Mouse (Mus musculus): ENCODE data around the gene Acnat2. TPM values are rescaled to one million over a fixed set of nuclear protein-coding genes. Genes with fewer than 3 reads are reported as not detected.
"Not testable (repeated sequence)": the region's sequence is repeated elsewhere in the genome, so short reads cannot be mapped to it uniquely, and the experiment has no call there.

Acnat2 gene
- total RNA-seq (2014; rRNA removed) = not detected in 2 replicates
- polyA plus RNA-seq (2015; fragmentation: Nextera tagmentation; extraction: Ambion mirVana) = not detected in 2 replicates

DNA sequence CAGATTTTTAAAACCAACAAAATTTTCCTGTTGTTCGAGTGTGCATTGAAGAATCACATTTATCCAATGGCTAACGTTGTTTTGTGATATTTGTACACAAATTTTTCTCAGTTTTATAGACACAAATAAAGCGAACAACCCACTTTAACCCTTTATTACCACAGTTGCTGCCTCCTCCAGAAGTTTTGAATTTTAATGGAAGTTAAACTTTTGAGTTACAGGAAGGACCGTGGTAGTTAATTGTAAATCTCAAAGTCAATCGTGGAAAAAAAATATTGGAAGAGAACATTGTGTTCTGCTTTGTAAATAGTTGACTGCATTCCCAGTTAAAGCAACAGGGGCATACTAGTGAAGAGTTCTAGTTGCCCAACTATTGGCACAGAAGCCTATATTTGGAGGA is at the start of gene Acnat2:
TSS of gene Acnat2 (minus strand) at position 195 of the 400 bp plus-strand sequence.
- not testable (repeated sequence) for H3K9me3 ChIP-seq (ENCODE audit: low read length); H3K27ac ChIP-seq (ENCODE audit: low read depth, low read length); DNase-seq; ATAC-seq; H3K36me3 ChIP-seq (ENCODE audit: insufficient read depth); H3K9ac ChIP-seq; H3K4me3 ChIP-seq (ENCODE audit: low read depth, low read length); H3K4me1 ChIP-seq (ENCODE audit: insufficient read depth); H3K27me3 ChIP-seq (ENCODE audit: insufficient read depth, low read length); H3K4me2 ChIP-seq (ENCODE audit: low read depth)
- 90% methylated on average over 5 of the region's 5 CpGs for WGBS

DNA sequence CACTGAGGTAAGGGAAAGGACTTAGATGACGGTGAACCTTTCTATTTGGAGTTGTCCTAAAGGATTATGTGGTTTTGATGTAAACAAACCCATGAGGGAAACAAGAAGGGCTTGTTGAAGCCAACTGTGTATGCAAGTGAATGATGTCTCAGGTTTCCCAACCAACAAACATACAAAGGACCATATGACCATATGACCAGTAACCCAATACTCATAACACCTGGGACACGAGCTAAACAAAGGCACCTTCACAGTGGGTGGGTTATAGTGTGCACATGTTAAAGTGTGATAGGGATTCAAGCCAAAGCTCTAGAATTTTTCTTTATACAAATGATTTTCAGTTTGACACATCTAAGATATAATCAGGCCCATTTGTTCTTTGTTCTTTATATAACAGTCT is 48.2 kb upstream of the Acnat2 start:
- TF ChIP-seq CTCF (IDR thresholded peaks at IDR 0.05; ENCODE audit: low read depth) = no peak
- Histone ChIP-seq H3K9me3 (ENCODE audit: low read length) (no peaks in the 10 kb centered on the region), H3K36me3 (ENCODE audit: insufficient read depth) (no peaks in the 10 kb centered on the region), H3K27me3 (ENCODE audit: insufficient read depth, low read length) (no peaks in the 10 kb centered on the region), H3K4me2 (ENCODE audit: low read depth) (no peak overlapping the region), H3K9ac (no peak overlapping the region), H3K27ac (ENCODE audit: low read depth, low read length) (no peak overlapping the region), H3K4me1 (ENCODE audit: insufficient read depth) (no peaks in the 10 kb centered on the region), H3K4me3 (ENCODE audit: low read depth, low read length) (no peak overlapping the region)
- DNase-seq (no peak), ATAC-seq (no peak)
- WGBS = 68% methylated on average over 2 of the region's 2 CpGs

DNA sequence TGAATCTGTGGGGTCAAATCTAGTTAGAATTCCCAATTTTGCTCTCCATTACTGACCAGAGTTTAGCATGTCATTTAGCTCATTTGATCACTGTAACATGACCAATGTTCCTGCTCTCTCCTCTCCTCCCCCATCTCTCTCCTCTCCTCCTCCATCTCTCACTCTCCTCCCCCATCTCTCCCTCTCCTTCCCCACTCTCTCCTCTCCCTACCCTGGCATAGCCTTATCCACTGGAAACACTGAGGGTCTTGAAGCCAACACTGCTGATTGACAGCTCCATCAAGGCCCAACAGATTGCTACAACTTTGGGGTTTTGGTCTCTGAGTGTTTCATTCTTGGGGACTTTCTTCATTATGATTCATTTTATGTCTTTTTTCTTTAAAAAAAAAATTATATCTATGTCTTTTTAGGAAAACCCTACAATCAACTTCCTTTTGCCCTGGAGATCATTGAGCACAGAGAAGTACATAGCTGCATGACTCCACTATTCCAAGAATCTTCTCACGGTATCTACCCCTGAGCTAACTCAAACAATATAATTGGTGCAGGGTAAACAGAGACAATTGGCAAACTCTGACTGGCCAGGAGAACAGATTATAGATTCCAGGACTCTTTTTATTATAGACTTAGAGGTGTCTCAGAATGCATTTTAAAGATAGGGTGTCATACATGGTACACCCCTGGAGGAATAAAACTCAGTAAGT is 44.0 kb upstream of the Acnat2 start:
- Histone ChIP-seq H3K36me3 (ENCODE audit: insufficient read depth) (no peaks in the 10 kb centered on the region), H3K9me3 (ENCODE audit: low read length) (no peaks in the 10 kb centered on the region), H3K4me3 (ENCODE audit: low read depth, low read length) (no peak overlapping the region), H3K4me2 (ENCODE audit: low read depth) (no peak overlapping the region), H3K27me3 (ENCODE audit: insufficient read depth, low read length) (no peaks in the 10 kb centered on the region), H3K4me1 (ENCODE audit: insufficient read depth) (no peaks in the 10 kb centered on the region), H3K9ac (no peak overlapping the region), H3K27ac (ENCODE audit: low read depth, low read length) (no peak overlapping the region)
- no peak for ATAC-seq
- 78% methylated on average over 1 of the region's 1 CpGs for WGBS
- DNase-seq = no peak
- no peak for TF ChIP-seq CTCF (IDR thresholded peaks at IDR 0.05; ENCODE audit: low read depth)

DNA sequence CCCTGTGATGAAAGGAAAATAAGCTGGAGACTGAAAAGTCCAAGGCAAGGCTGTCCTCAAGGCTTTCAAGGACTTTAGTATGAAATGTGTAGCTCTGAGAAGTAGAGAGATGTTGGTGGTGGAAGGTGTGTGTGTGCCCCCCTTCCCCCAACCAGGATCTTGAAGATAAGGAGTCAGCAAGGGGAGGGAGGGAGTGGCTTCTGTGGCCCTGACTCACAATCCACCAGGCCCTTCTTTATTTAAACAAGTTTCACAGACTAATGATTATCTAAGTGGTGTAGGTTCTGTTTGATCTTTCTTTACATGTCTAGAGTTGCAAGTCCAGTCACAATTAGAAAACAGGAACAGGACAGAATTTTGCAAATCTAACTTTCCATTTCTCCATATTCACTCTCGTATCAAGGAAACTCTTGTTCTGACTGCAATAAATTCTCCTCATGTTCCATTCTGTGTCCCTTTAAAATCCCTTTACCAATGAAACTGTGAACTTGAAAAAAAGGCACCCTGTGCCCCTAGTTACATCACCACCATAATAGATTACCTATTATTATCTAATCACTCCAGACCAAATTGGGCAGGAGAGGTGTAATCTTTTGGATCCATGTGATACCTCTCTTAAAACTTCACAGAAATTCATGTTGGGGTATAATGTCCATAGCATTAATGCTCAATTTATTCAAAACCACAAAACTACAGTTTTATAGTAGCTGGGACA is 43.3 kb upstream of the Acnat2 start:
- no CpG with 5 or more reads among the region's 1 CpGs for WGBS
- not testable (repeated sequence) for H3K9ac ChIP-seq; H3K27ac ChIP-seq (ENCODE audit: low read depth, low read length); H3K27me3 ChIP-seq (ENCODE audit: insufficient read depth, low read length); H3K9me3 ChIP-seq (ENCODE audit: low read length); ATAC-seq; H3K4me3 ChIP-seq (ENCODE audit: low read depth, low read length); H3K36me3 ChIP-seq (ENCODE audit: insufficient read depth); DNase-seq; H3K4me2 ChIP-seq (ENCODE audit: low read depth); H3K4me1 ChIP-seq (ENCODE audit: insufficient read depth)

DNA sequence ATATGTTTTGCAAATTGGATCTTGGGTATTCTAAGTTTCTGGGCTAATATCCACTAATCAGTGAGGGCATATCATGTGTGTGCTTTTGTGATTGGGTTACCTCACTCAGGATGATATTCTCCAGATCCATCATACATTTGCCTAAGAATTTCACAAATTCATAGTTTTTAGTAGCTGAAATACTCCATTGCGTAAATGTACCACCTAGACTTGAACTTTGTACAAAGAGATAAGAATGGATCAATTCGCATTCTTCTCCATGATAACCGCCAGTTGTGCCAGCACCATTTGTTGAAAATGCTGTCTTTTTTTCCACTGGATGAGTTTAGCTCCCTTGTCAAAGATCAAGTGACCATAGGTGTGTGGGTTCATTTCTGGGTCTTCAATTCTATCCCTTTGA is 29.0 kb upstream of the Acnat2 start:
- not testable (repeated sequence) for H3K27me3 ChIP-seq (ENCODE audit: insufficient read depth, low read length); H3K36me3 ChIP-seq (ENCODE audit: insufficient read depth); ATAC-seq; H3K4me2 ChIP-seq (ENCODE audit: low read depth); H3K4me1 ChIP-seq (ENCODE audit: insufficient read depth); H3K27ac ChIP-seq (ENCODE audit: low read depth, low read length); H3K9ac ChIP-seq; DNase-seq; H3K9me3 ChIP-seq (ENCODE audit: low read length); H3K4me3 ChIP-seq (ENCODE audit: low read depth, low read length)
- 97% methylated on average over 3 of the region's 3 CpGs for WGBS

DNA sequence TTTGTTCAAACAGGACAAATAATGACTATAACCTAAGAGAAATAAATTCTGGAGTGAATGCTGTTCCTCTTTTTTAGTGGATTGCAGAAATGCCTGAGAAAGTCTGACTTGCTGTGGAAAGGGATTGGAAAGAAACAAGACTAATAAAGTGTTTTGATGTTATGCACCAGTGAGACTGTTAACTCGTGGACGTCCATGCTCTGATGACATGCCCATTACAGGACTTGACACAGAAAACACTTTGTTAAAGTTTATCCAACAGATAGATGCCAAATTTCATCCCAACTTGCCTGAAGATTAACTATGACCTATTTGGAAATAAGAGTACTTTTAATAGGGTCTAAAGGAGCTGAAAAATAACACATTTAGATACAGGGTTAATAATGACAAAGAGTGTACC is 2.2 kb upstream of the Acnat2 start:
- not testable (repeated sequence) for H3K27ac ChIP-seq (ENCODE audit: low read depth, low read length); H3K36me3 ChIP-seq (ENCODE audit: insufficient read depth); H3K27me3 ChIP-seq (ENCODE audit: insufficient read depth, low read length); H3K4me3 ChIP-seq (ENCODE audit: low read depth, low read length); H3K9ac ChIP-seq; ATAC-seq; DNase-seq; H3K4me1 ChIP-seq (ENCODE audit: insufficient read depth); H3K9me3 ChIP-seq (ENCODE audit: low read length); H3K4me2 ChIP-seq (ENCODE audit: low read depth)
- WGBS = 78% methylated on average over 2 of the region's 2 CpGs

DNA sequence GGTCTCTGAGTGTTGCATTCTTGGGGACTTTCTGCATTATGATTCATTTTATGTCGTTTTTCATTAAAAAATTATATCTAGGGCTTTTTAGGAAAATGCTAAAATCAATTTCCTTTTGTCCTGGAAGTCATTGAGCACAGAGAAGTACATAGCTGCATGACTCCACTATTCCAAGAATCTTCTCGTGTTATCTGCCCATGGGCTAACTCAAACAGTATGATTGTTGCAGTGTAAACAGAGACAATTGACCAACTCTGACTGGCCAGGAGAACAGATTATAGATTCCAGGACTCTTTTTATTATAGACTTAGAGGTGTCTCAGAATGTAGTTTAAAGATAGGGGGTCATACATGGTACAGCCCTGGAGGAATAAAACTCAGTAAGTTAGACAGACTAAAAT is 21.1 kb downstream of the Acnat2 start:
- Histone ChIP-seq H3K9me3 (ENCODE audit: low read length) (no peaks in the 10 kb centered on the region), H3K4me3 (ENCODE audit: low read depth, low read length) (no peak overlapping the region), H3K4me2 (ENCODE audit: low read depth) (no peak overlapping the region), H3K9ac (no peak overlapping the region), H3K4me1 (ENCODE audit: insufficient read depth) (no peaks in the 10 kb centered on the region), H3K36me3 (ENCODE audit: insufficient read depth) (no peaks in the 10 kb centered on the region), H3K27me3 (ENCODE audit: insufficient read depth, low read length) (no peaks in the 10 kb centered on the region), H3K27ac (ENCODE audit: low read depth, low read length) (no peak overlapping the region)
- ATAC-seq (no peak), DNase-seq (no peak)
- 49% methylated on average over 2 of the region's 2 CpGs for WGBS
- no peak for TF ChIP-seq CTCF (IDR thresholded peaks at IDR 0.05; ENCODE audit: low read depth)

DNA sequence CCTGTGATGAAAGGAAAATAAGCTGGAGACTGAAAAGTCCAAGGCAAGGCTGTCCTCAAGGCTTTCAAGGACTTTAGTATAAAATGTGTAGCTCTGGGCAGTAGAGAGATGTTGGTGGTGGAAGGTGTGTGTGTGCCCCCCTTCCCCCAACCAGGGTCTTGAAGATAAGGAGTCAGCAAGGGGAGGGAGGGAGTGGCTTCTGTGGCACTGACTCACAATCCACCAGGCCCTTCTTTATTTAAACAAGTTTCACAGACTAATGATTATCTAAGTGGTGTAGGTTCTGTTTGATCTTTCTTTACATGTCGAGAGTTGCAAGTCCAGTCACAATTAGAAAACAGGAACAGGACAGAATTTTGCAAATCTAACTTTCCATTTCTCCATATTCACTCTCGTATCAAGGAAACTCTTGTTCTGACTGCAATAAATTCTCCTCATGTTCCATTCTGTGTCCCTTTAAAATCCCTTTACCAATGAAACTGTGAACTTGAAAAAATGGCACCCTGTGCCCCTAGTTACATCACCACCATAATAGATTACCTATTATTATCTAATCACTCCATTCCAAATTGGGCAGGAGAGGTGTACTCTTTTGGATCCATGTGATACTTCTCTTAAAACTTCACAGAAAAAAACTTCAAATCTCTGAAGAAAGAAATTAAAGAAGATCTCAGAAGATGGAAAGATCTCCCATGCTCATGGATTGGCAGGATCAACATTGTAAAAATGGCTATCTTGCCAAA is 24.2 kb downstream of the Acnat2 start:
- ATAC-seq; H3K9ac ChIP-seq; H3K4me3 ChIP-seq (ENCODE audit: low read depth, low read length); H3K9me3 ChIP-seq (ENCODE audit: low read length); DNase-seq; H3K36me3 ChIP-seq (ENCODE audit: insufficient read depth); H3K4me1 ChIP-seq (ENCODE audit: insufficient read depth); H3K4me2 ChIP-seq (ENCODE audit: low read depth); H3K27me3 ChIP-seq (ENCODE audit: insufficient read depth, low read length); H3K27ac ChIP-seq (ENCODE audit: low read depth, low read length): not testable (repeated sequence)
- WGBS = 80% methylated on average over 2 of the region's 2 CpGs

DNA sequence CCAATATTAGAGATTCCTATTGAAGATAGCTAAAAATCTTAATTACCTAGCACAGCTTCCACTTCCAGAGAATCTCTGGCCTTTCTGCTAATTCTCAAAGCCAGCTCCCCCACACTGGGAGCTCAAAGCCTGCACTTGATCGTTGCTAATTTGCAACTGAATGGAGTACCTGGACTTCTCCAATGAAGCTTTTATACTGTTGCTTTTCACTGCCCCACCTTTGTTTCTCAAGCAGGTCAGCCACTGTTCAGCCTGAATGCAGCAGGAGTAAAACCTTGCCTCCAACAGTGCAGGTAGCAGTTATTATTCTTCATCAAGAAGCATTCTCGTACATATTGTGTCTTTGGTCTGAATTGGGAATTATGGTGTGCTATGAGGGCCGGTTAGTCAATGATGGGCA is 39.9 kb downstream of the Acnat2 start:
- H3K36me3 ChIP-seq (ENCODE audit: insufficient read depth); H3K27ac ChIP-seq (ENCODE audit: low read depth, low read length); H3K9me3 ChIP-seq (ENCODE audit: low read length); H3K4me1 ChIP-seq (ENCODE audit: insufficient read depth); H3K27me3 ChIP-seq (ENCODE audit: insufficient read depth, low read length); ATAC-seq; H3K9ac ChIP-seq; H3K4me3 ChIP-seq (ENCODE audit: low read depth, low read length); DNase-seq; H3K4me2 ChIP-seq (ENCODE audit: low read depth): not testable (repeated sequence)
- WGBS = 61% methylated on average over 3 of the region's 3 CpGs
